ENCODE assay signal across 25 mouse cellular contexts in the genomic region with DNA sequence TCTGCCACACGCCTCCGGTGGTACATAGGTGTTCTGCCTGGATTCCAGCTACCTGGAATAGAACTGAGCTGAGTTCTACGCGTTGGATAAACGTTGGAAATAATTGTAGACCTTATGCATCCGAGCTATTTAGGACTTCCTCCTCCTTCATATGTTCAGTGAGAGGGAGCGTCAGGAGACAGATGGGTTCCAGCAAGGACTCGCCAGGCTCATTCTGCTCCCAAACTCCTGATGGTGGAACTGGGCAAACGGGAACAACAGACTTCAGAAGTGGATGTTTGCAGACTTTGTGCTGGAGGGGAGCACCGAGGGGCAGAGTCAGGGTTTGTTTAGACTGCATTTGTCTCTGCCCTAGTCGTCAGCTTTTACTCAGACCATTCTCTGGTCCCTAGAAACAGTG. TPM values are rescaled to one million over a fixed set of nuclear protein-coding genes. Genes with fewer than 3 reads are reported as not detected.
DNase-seq lines count a peak whose midpoint lies in the region; TF ChIP-seq lines count a peak whose summit lies in the region.
"Had no signal": no experiment of that assay in that cellular context is flagged by ENCODE, and none has a peak within 500 bp of the region (broad histone marks: within the 10 kb centered on the region; RNA-seq: fewer than 3 reads in every experiment).

No protein-coding gene starts in this region.

- peak overlapping the region; percentile 79 for H3K27ac ChIP-seq in left cerebral cortex, adult 2 months
- H3K27ac ChIP-seq: embryonic facial prominence, embryonic 13.5 days; forebrain, embryonic 10.5 days; forebrain, embryonic 15.5 days; heart, adult 2 months; hindbrain, embryonic 13.5 days; kidney, postnatal 0 days; liver, embryonic 13.5 days had no signal

- no peak for TF ChIP-seq CTCF in left cerebral cortex, adult 2 months (IDR thresholded peaks at IDR 0.05)

- intact Hi-C loops in left cerebral cortex, adult 2 months (cut with DNase I) = no loop called here
- intact Hi-C loops in left cerebral cortex, postnatal 10 days (cut with DNase I) = no loop called here

- peak; percentile 47 to 54 for DNase-seq in cerebellum, postnatal 25 days
- DNase-seq in cerebellum, adult 9-10 months = no peak
- no peak for DNase-seq in left cerebral cortex, adult 2 months (ENCODE audit: extremely low spot score in 1 of 2, low spot score in 2 of 2)
- DNase-seq in left cerebral cortex, postnatal 10 days (ENCODE audit: extremely low spot score in 1 of 2, low spot score in 2 of 2) = no peak
- DNase-seq in right cerebral cortex, postnatal 25 days = peak; percentile 55
- no peak for DNase-seq in right cerebral cortex, postnatal 14 days
- DNase-seq in kidney, postnatal 4 days = no peak
- DNase-seq: adrenal gland, postnatal 25 days; B cell, adult 2 months; heart, adult 2 months; heart, postnatal 4 days; liver, embryonic 13.5 days; lung, adult 18-20 months; lung, postnatal 14 days; midbrain, embryonic 14.5 days; thymus, adult 18-20 months; thymus, postnatal 25 days had no signal

- no peak overlapping the region for H3K4me3 ChIP-seq in left cerebral cortex, adult 2 months
- H3K4me3 ChIP-seq: embryonic facial prominence, embryonic 13.5 days; forebrain, embryonic 10.5 days; forebrain, embryonic 15.5 days; heart, adult 2 months; heart, embryonic 12.5 days; hindbrain, embryonic 13.5 days; liver, embryonic 13.5 days had no signal

RNA-seq across cellular contexts. Expression of gene Il17d, which starts 16.1 kb away (rescaled TPM):
- 10 to 100 TPM; 15.4 to 17.7 TPM for total RNA-seq in left cerebral cortex, adult 2 months (2021)
- 10 to 100 TPM; 12.5 to 14.8 TPM for total RNA-seq in left cerebral cortex, postnatal 10 days (2021)
- total RNA-seq: common myeloid progenitor, adult 5-6 weeks; monocyte, adult 5-6 weeks had no signal

RNA-seq across cellular contexts. Expression of gene Eef1akmt1, which starts 30.7 kb away (rescaled TPM):
- total RNA-seq in left cerebral cortex, adult 2 months (2021) = 10 to 100 TPM; 30.7 to 38.0 TPM
- total RNA-seq in left cerebral cortex, postnatal 10 days (2021) = 10 to 100 TPM; 35.7 to 36.3 TPM

Comparison
In these comparisons a context has a peak if more than half of its experiments do, and no peak if none do; other contexts are left out.
1. DNase-seq: peak in cerebellum, postnatal 25 days (2 of 2) and right cerebral cortex, postnatal 25 days (single experiment); none in cerebellum, adult 9-10 months (single experiment), left cerebral cortex, adult 2 months (0 of 2), left cerebral cortex, postnatal 10 days (0 of 2), right cerebral cortex, postnatal 14 days (single experiment) and kidney, postnatal 4 days (0 of 2).